Mouse (Mus musculus) urinary bladder, postnatal 36 days (tissue): ENCODE results near the gene Inip.

ENCODE experiments used
- DNase-seq, 2 experiments: peaks; one replicate each; pipeline ENCODE4 v3.0.0; 2022; ENCODE audit warnings: low spot score in 2 of 2, mixed read lengths in 1 of 2

The Inip gene

GRCm38 (mm10) chr4:59772171-59772879 is 29.1 kb downstream of the Inip start:
- no peak for DNase-seq

DNA sequence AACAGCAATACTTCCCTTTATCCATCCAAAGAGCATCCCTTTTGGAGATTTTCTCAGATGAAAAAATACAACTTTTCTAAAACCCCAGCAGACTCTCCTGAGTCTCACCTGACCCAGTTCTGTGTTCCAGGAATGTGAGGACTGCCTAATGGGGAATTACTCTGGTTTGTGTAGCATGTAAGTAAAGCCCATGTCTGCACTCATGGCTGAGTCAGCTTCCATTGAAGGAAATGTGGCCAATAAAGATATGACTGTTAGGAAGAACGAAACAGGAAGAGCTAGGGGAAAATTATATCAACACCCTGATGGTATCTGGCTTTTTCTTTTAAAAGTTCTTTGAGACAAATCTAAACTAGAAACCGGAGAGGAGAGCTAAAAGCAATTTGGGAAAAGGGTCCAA is 33.7 kb downstream of the Inip start:
- DNase-seq = no peak

- DNase-seq = no peak
These were observed 35.9 kb downstream of the Inip start for GRCm38 (mm10) chr4:59765385-59766005.

DNA sequence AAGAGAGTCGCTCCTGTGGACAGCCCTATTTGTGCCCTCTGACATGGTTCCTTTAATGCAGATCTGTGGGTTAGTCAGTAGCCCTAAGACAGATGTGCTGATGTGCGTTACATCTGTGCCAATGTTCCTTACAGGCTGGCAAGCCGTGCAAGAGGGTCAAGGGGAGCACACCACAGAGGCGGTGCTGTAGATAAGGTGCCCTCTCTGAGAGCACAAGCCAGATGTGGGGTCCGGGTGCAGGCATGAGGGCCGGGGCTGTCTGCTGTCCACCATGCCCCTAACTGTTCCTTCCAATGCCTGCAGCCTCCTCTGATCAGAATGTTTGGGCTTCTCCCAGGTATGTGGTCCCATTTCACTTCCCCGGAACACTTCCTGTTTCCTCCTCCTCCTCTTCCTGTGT is 36.4 kb downstream of the Inip start:
- no peak for DNase-seq

GRCm38 (mm10) chr4:59761365-59761729 is 40.0 kb downstream of the Inip start:
- DNase-seq = peak in 1 of 2 experiments; percentile 64

GRCm38 (mm10) chr4:59760636-59761364 is 40.6 kb downstream of the Inip start:
- peak in 1 of 2 experiments; percentile 33 for DNase-seq

DNA sequence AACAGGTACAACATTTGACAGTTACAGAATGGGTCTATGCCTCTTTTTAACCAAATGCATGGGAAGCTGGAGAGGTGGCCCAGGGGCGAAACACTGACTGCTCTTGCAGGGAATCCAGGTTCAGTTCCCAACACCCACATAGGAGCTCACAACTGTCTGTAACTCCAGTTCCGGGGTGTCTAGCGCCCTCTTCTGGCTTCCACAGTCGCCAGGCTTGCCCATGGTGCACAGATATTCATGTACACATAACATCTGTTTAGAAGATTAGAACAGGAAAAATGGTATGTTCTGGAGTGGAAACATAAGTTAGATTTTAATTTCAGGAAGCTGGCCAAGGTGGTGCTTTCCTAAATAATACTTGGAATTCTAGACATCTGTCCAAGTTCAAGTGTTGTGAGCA is 41.4 kb downstream of the Inip start:
- no peak for DNase-seq

- no peak for DNase-seq
These were observed 43.6 kb downstream of the Inip start for GRCm38 (mm10) chr4:59757452-59758435.

DNA sequence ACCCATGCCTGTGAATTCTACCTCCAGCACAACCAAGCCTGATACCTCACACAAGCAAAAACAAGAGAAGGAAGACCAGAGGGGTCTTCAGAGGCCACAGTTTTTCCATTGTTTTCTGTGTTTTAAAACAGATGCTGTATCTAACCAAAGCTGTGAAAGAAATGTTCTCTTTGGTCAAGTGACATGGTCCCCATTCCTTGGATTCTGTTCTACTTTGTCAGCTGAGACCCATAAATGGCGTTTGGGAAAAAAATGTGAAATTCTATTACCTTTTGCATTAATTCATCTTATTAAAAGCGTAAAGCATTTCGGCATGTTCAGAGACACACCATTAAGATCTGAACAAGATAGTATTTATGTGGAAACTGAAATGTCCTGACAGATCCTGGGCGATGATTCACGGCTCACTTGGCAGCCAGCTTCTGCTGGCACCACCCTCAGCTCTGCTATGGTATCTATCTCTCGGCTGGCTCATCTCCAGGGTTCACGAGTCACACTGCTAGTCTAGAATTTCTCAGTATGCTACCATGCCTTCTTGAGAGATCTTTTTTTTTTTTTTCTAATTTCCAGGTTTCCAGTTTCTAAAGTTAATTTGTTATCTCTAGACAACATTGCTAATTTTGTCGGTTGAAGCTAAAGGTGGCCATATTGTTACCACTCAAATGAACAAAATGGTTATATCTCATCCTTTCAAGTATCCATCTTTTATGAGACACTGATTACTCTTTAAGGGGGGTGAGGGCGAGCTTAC is 44.9 kb downstream of the Inip start:
- DNase-seq = peak; percentile 39 to 74

GRCm38 (mm10) chr4:59753491-59754140 is 47.8 kb downstream of the Inip start:
- peak in 1 of 2 experiments; percentile 26 for DNase-seq

DNA sequence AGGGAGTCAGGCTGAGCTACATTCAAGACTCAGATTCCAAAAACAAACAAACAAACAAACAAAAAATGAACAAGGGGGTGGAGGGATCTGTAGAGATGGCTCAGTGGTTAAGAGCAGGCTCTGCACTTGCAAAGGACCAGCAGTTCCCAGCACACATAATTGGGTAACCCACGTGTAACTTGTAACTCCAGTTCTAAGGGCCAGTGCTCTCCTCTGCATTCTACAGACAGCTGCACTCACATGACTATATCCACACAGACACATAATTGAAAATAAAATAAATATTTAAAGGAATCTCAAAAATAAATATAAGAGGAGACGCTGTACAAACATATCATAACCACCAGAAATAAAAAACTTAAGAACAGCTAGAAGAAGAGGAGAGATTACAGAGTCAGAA is 61.5 kb downstream of the Inip start:
- no peak for DNase-seq

DNA sequence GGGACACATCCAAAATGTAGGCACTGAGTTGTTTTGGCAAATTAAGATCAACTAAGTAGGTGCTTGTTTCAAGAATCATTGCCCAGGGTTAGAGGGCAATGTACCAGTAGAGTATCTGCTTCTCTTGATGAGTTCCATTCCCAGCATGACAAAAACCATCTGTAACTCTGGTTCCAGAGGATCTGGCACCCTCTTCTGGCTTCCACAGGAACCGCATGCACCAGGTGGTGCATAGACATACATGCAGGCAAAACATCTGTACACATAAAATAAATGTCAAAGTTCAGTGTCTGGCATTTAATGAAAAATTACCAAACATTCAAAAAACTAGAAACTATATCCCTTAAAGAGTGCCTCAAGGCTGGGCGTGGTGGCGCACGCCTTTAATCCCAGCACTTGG is 62.1 kb downstream of the Inip start:
- DNase-seq = no peak

- no peak for DNase-seq
These were observed 69.8 kb downstream of the Inip start for GRCm38 (mm10) chr4:59731544-59731943.

GRCm38 (mm10) chr4:59728839-59729238 is 72.5 kb downstream of the Inip start:
- no peak for DNase-seq

DNA sequence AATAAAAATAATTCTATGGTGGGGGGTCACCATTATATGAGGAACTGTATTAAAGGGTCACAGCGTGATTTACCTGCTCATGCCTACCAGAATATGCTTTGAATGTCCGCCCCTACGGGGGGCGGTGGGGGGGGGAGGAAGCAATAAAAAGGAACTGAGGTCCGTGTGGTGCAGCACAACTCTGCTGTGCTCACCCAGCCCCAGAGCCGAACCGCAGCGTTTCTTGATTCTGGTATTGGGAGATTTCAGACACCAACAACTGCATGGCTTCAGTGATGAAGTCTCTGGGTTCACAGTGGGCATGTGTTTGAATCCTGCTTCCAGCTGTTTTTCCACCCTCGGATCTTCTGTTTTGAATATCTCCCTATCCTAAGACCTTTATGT is 73.5 kb downstream of the Inip start:
- no peak for DNase-seq

- no peak for DNase-seq
These were observed 74.1 kb downstream of the Inip start for GRCm38 (mm10) chr4:59727187-59727877.

DNA sequence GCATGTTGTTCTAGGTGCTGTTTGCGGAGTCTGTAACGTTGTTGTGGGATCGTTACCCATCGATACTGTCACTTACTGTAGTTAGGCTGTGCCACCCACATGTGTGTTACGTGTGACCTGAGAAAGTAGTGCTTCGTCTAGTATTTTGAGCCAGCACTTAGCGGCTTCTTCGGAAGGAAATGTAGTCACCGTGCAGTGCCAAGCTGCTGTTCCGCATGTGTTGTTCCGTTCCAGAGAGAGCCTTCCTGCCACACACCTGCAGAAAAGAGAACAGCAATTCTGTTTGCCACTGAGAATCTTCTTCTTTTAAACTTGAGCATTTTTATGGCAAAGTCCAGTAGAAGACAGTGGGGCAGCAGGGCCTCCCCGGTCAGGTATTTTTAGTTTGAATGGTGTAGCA is 74.9 kb downstream of the Inip start:
- DNase-seq = no peak

DNA sequence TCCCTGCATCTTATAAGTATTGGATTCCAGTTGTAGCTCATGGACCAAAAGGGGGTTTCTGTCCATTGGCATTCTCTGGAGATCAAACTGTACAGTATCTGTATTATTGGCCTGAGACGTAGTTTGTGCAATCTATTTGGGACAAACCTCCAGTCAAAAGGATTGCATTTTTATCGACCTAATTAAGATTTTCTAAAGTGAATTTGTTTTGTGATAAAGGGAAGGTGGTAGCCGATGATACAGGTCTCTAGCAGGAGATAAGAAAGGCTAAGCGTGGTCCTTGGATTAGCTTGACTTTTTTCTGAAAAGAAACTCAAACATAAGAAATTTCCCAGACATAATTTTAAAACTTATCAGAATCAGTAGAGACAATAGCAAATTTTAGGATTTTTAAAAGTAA is 75.8 kb downstream of the Inip start:
- no peak for DNase-seq

- no peak for DNase-seq
These were observed 79.6 kb downstream of the Inip start for GRCm38 (mm10) chr4:59721811-59722210.
